Mouse (Mus musculus): ENCODE measurements at regions not wholly inside any gene's neighbourhood (a gene's known extent, or its start where the extent isn't known, plus 50 kb on each side); places are given as distances from the start of the nearest gene placed in this dataset.

DNA sequence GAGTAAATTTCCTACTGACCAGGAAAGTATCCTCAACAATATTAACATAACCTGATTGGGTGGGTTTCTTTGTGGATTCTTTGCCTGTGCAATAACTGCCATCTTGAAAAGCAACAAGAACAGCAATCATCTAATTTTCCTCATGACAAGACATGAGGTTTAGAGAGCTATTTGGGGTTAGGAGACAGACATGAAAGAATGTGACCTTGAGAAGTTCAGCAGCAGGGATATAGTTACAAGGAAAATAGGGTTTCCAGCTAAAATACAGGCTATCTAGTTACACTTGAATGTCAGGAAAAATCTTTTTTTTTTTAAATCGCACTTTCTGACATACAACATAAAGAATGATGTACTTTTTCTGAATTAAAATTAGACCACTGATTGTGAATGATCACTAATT lies 83.7 kb upstream of the Lama2 start:
- Histone ChIP-seq H3K4me3 (no peak overlapping the region), H3K27ac (no peak overlapping the region)
- no peak for TF ChIP-seq CTCF (IDR thresholded peaks at IDR 0.05)
- intact Hi-C loops (cut with DNase I), result no loop called here
- DNase-seq, result no peak

DNA sequence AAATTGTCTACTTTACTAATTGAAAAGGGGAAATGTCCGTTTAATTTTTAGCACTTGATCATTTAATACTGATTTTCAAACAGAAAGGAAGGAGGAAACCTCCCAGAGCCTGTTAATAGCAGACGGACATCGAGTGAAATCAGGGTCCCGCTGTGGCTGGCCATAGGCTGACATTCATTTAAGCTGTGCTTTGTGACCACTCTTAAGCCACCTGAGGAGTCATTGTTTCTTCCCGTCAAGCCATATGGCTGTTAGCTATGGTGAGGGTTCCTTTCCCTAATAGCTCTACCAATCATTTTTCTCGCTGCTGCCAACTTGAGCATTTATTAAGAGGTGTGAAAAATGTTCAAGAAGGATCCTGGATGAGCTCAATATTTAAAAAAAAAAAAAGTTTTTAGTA lies 78.7 kb upstream of the Lama2 start:
- TF ChIP-seq CTCF (IDR thresholded peaks at IDR 0.05), result no peak
- Histone ChIP-seq H3K27ac (no peak overlapping the region), H3K4me3 (no peak overlapping the region)
- intact Hi-C loops (cut with DNase I), result no loop called here
- DNase-seq, result no peak

DNA sequence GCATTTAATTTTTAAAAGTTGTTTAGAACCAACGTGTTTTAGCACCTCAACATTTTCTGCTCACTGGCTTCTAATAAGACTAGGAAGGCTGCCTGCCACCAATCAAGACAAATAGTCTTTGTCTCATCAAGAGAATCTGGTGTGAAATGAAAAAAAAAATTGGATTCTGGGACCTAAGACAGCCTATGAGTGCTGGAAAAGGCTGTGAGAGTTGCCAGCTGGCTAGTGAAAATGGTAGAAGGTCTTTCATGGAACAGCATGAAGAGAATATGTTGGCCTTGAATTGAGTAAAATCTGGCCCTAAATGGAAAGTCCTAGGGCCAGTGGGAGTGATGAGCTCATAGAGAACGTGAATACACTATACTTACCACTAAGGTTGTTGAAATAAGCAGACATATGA lies 61.8 kb upstream of the Lama2 start:
- Histone ChIP-seq H3K4me3 (no peak overlapping the region), H3K27ac (no peak overlapping the region)
- no peak for TF ChIP-seq CTCF (IDR thresholded peaks at IDR 0.05)
- DNase-seq, result no peak
- intact Hi-C loops (cut with DNase I), result no loop called here

DNA sequence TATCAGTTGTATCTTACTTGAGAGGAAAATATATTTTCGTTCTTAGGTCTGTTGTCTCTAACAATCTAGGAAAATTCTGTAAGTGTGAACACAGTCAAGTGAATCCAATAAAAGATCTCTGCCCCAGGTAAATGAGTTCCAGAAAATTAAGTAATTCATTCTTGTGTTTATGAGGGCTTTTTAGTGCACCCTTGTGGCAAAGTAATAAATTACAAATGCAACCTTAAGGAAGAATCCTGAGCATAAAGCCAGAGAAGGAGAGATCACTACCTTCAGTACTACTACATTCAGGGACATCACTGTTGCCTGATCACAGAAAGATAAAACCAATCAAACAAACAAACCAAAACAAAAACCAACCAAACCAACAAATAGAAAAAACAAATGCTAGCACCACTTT lies 56.0 kb upstream of the Lama2 start:
- intact Hi-C loops (cut with DNase I), result loop anchor here (2.0 kb wide), 1 partner anchor 543 kb away; no protein-coding TSS in a partner anchor

DNA sequence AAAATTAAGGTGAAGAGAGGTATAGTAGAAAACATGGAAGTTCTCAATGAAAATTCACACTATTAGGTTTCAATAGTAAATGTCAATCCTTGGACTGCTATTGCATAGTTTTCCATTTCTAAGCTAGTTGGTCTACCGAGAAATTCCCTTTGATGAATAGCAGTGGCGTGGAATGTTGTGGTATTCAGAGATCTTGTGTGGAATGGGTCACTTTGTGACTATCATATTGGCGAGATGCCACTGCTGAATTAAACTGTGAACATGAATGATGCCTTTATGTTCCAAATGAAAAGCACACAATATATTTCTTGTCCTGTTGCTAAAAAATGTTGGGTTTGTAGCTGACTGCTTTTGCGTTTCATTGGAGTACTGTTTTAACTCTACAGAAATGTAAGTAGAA lies 54.8 kb upstream of the Lama2 start:
- intact Hi-C loops (cut with DNase I), result loop anchor here (2.0 kb wide), 1 partner anchor 542 kb away; no protein-coding TSS in a partner anchor
- no peak overlapping the region for H3K27ac ChIP-seq
- no peak for DNase-seq
- no peak for TF ChIP-seq CTCF (IDR thresholded peaks at IDR 0.05)
- H3K4me3 ChIP-seq, result no peak overlapping the region

More for the DNA sequence above, 56.0 kb upstream of the Lama2 start:
- Histone ChIP-seq H3K27ac (no peak overlapping the region), H3K4me3 (no peak overlapping the region)
- no peak for DNase-seq
- TF ChIP-seq CTCF (IDR thresholded peaks at IDR 0.05), result peak; percentile 58
